Mouse (Mus musculus) lung, embryonic 14.5 days (tissue): ENCODE measurements around the gene Rab11fip3. TPM values are rescaled to one million over a fixed set of nuclear protein-coding genes. Genes with fewer than 3 reads are reported as not detected.

Experiments
- ATAC-seq: fragments of 200-750 bp; cut with Nextera tagmentation; 2 replicates; pipeline ENCODE4 v1.8.0; 2017; ENCODE audit warnings: mild to moderate bottlenecking, moderate TSS enrichment, moderate library complexity; ENCODE audit not compliant: insufficient read depth
- DNase-seq: peaks from one replicate; pipeline ENCODE4 v3.0.0-alpha.2; 2015
- H3K27ac ChIP-seq: fragments of 300-500 bp; sonication (generic); 2 replicates; pipeline ENCODE4 v1.5.1; 2014; ENCODE audit warnings: low read depth, mild to moderate bottlenecking, moderate library complexity
- H3K27me3 ChIP-seq: fragments of 300-500 bp; sonication (generic); 2 replicates; pipeline ENCODE4 v1.6.1; 2014; ENCODE audit warnings: low read length, control low read depth; ENCODE audit not compliant: insufficient read depth
- H3K36me3 ChIP-seq: fragments of 300-500 bp; sonication (generic); 2 replicates; pipeline ENCODE4 v1.6.1; 2014; ENCODE audit warnings: control low read depth; ENCODE audit not compliant: insufficient read depth
- H3K4me1 ChIP-seq: fragments of 300-500 bp; sonication (generic); 2 replicates; pipeline ENCODE4 v1.6.1; 2014; ENCODE audit warnings: antibody characterized with exemption, control low read depth; ENCODE audit not compliant: insufficient read depth
- H3K4me2 ChIP-seq: fragments of 300-500 bp; sonication (generic); 2 replicates; pipeline ENCODE4 v1.6.1; 2014; ENCODE audit warnings: mild to moderate bottlenecking
- H3K4me3 ChIP-seq: fragments of 300-500 bp; sonication (generic); 2 replicates; pipeline ENCODE4 v1.5.1; 2014; ENCODE audit warnings: low read depth, low read length
- H3K9ac ChIP-seq: fragments of 300-500 bp; sonication (generic); 2 replicates; pipeline ENCODE4 v1.6.1; 2014
- H3K9me3 ChIP-seq: fragments of 300-500 bp; sonication (generic); 2 replicates; pipeline ENCODE4 v1.6.1; 2016; ENCODE audit warnings: low read depth, low read length, control low read depth
- CTCF ChIP-seq: IDR thresholded peaks from 2 replicates; pipeline ENCODE4 v1.5.1; 2016; ENCODE audit warnings: antibody characterized with exemption, low read depth
- WGBS: fragments of 180-500 bp; shearing (Covaris S2); extraction: QIAGEN DNeasy Blood & Tissue Kit; methylation state at CpG from one replicate; pipeline ENCODE4 v1.1.7; 2014; 5-methylcytosine and 5-hydroxymethylcytosine counted together
- polyA plus RNA-seq: library from polyadenylated mRNA; unstranded; fragments of >200 nt; fragmentation: Nextera tagmentation; extraction: Ambion mirVana; gene quantifications from 2 replicates; pipeline ENCODE4 v1.2.1, GENCODE M21; 2014

The Rab11fip3 gene
- polyA plus RNA-seq, 1 experiment from 2014 or later: 15.3 TPM

- Histone ChIP-seq H3K4me2 (no peak overlapping the region), H3K9ac (no peak overlapping the region), H3K4me1 (no peaks in the 10 kb centered on the region), H3K9me3 (no peaks in the 10 kb centered on the region), H3K27me3 (no peaks in the 10 kb centered on the region), H3K27ac (no peak overlapping the region), H3K36me3 (peaks cover 36% of the 10 kb centered on the region), H3K4me3 (no peak overlapping the region)
- WGBS: 52% methylated on average over 9 of the region's 9 CpGs
- no peak for TF ChIP-seq CTCF
- DNase-seq (no peak), ATAC-seq (no peak)
These were observed 11.4 kb downstream of the Rab11fip3 start for GRCm38 (mm10) chr17:26057787-26058567.

- H3K27me3 ChIP-seq: no peaks in the 10 kb centered on the region
- H3K27ac ChIP-seq: no peak overlapping the region
- ATAC-seq (no peak), DNase-seq (no peak)
- 90% methylated on average over 8 of the region's 8 CpGs for WGBS
- no peak overlapping the region for H3K9ac ChIP-seq
- H3K9me3 ChIP-seq: no peaks in the 10 kb centered on the region
- peaks cover 30% of the 10 kb centered on the region for H3K36me3 ChIP-seq
- no peaks in the 10 kb centered on the region for H3K4me1 ChIP-seq
- TF ChIP-seq CTCF: no peak
- no peak overlapping the region for H3K4me2 ChIP-seq
- H3K4me3 ChIP-seq: no peak overlapping the region
These were observed 12.1 kb downstream of the Rab11fip3 start for GRCm38 (mm10) chr17:26057278-26057677.

- Histone ChIP-seq H3K36me3 (peaks cover 28% of the 10 kb centered on the region), H3K9ac (no peak overlapping the region), H3K4me3 (no peak overlapping the region), H3K9me3 (no peaks in the 10 kb centered on the region), H3K4me1 (no peaks in the 10 kb centered on the region), H3K27me3 (no peaks in the 10 kb centered on the region), H3K4me2 (no peak overlapping the region), H3K27ac (no peak overlapping the region)
- no peak for ATAC-seq
- TF ChIP-seq CTCF: no peak
- WGBS: 69% methylated on average over 6 of the region's 6 CpGs
- DNase-seq: no peak
These were observed 14.2 kb downstream of the Rab11fip3 start for GRCm38 (mm10) chr17:26055164-26055563.

GRCm38 (mm10) chr17:26054133-26054845, 15.1 kb downstream of the Rab11fip3 start:
- H3K27me3 ChIP-seq: no peaks in the 10 kb centered on the region
- H3K4me3 ChIP-seq: no peak overlapping the region
- H3K4me2 ChIP-seq: no peak overlapping the region
- no peak for TF ChIP-seq CTCF
- peaks cover 28% of the 10 kb centered on the region for H3K36me3 ChIP-seq
- ATAC-seq (no peak), DNase-seq (no peak)
- H3K27ac ChIP-seq: no peak overlapping the region
- H3K9ac ChIP-seq: no peak overlapping the region
- H3K9me3 ChIP-seq: no peaks in the 10 kb centered on the region
- H3K4me1 ChIP-seq: no peaks in the 10 kb centered on the region
- 69% methylated on average over 17 of the region's 17 CpGs for WGBS

- Histone ChIP-seq H3K9me3 (no peaks in the 10 kb centered on the region), H3K27ac (no peak overlapping the region), H3K4me2 (no peak overlapping the region), H3K9ac (no peak overlapping the region), H3K4me1 (no peaks in the 10 kb centered on the region), H3K27me3 (no peaks in the 10 kb centered on the region), H3K4me3 (no peak overlapping the region), H3K36me3 (peaks cover 20% of the 10 kb centered on the region; the same call in 1 of the 2 replicates)
- no peak for ATAC-seq
- DNase-seq: no peak
- 71% methylated on average over 4 of the region's 4 CpGs for WGBS
- no peak for TF ChIP-seq CTCF
These were observed 16.6 kb downstream of the Rab11fip3 start for GRCm38 (mm10) chr17:26052706-26053105.

GRCm38 (mm10) chr17:26052074-26052473, 17.3 kb downstream of the Rab11fip3 start:
- H3K4me3 ChIP-seq: no peak overlapping the region
- no peak overlapping the region for H3K4me2 ChIP-seq
- 81% methylated on average over 4 of the region's 4 CpGs for WGBS
- H3K9ac ChIP-seq: no peak overlapping the region
- H3K27ac ChIP-seq: no peak overlapping the region
- no peaks in the 10 kb centered on the region for H3K9me3 ChIP-seq
- DNase-seq: no peak
- no peaks in the 10 kb centered on the region for H3K4me1 ChIP-seq
- no peak for TF ChIP-seq CTCF
- H3K27me3 ChIP-seq: no peaks in the 10 kb centered on the region
- H3K36me3 ChIP-seq: peaks cover 17% of the 10 kb centered on the region; the same call in 1 of the 2 replicates
- ATAC-seq: no peak

GRCm38 (mm10) chr17:26048118-26048517, 21.2 kb downstream of the Rab11fip3 start:
- H3K4me1 ChIP-seq: no peaks in the 10 kb centered on the region
- no peak overlapping the region for H3K9ac ChIP-seq
- no peak overlapping the region for H3K4me3 ChIP-seq
- no peaks in the 10 kb centered on the region for H3K27me3 ChIP-seq
- no peak overlapping the region for H3K4me2 ChIP-seq
- DNase-seq: no peak
- no peak overlapping the region for H3K27ac ChIP-seq
- H3K36me3 ChIP-seq: no peaks in the 10 kb centered on the region
- no peak for ATAC-seq
- 85% methylated on average over 8 of the region's 8 CpGs for WGBS
- no peak for TF ChIP-seq CTCF
- H3K9me3 ChIP-seq: no peaks in the 10 kb centered on the region
